Mouse (Mus musculus): ENCODE measurements at regions not wholly inside any gene's neighbourhood (a gene's known extent, or its start where the extent isn't known, plus 50 kb on each side); places are given as distances from the start of the nearest gene placed in this dataset.

DNA sequence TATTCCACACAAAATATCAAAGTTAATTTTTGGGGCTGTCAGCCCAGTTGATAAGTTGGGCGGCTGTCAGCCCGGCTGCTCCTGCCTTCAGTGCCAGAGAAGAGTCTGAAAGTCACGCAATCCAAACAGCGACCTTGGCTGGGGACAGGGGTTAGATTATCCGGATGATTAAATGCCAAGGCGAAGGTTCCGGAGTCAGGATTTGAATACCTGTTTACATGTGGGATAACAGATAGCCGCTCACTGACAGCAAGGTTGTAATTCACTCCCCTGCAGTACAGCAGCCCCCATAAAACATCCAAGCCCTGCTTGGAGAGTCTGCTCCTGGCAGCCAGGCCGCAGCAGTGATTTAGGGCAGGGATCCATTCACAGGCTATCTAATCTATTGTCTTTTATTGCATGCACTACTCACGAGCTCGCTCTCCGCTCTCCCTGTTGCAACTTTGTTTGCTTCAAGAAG lies 388.3 kb downstream of the Gm45692 start:
- peaks cover 9% of the 10 kb centered on the region for H3K4me1 ChIP-seq (ENCODE audit: control insufficient read depth, insufficient read depth, low read length)
- peaks cover 7% of the 10 kb centered on the region; the same call in 1 of the 2 replicates for H3K27me3 ChIP-seq (ENCODE audit: control insufficient read depth, insufficient read depth, low read length)
- H3K27ac ChIP-seq (replicated peaks; ENCODE audit: low read depth, low read length): no peak overlapping the region
- H3K9ac ChIP-seq (ENCODE audit: low read depth, low read length, severe bottlenecking): no peak overlapping the region
- H3K36me3 ChIP-seq (ENCODE audit: control insufficient read depth, insufficient read depth, low read length): no peaks in the 10 kb centered on the region
- no peak overlapping the region for H3K4me3 ChIP-seq (replicated peaks; ENCODE audit: low read length)
- DNase-seq (ENCODE audit: low spot score): no peak
- no peak overlapping the region for H3K4me2 ChIP-seq (replicated peaks; ENCODE audit: low read depth, low read length, severe bottlenecking)
- TF ChIP-seq POLR2A (IDR thresholded peaks at IDR 0.05; ENCODE audit: borderline replicate concordance, extremely low read depth, insufficient read depth, insufficient read length): no peak
- 20% methylated on average over 12 of the region's 12 CpGs for WGBS
- ATAC-seq (ENCODE audit: low FRiP score, low read depth): no peak
- no peaks in the 10 kb centered on the region for H3K9me3 ChIP-seq (ENCODE audit: control insufficient read depth, low read length)

DNA sequence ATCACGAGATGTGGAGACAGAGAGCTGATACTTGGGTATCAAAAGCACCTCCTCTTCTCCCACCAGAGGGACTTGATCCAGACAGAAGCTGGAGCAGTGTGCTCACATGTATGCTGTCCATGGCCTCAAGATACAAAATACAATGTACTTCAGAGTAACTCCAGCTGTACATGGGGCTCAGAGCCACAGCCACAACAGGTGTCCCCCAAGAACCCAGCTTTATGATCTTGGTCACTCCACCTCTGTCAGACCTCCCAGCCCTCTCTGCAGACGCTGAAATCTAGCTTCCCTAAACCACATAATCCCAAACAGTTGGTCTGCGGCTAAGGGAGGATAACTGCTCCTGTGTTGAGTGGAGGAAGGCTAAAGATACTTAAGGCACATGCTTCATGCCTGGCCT lies 389.9 kb downstream of the Gm45692 start:
- Histone ChIP-seq H3K36me3 (ENCODE audit: control insufficient read depth, insufficient read depth, low read length) (no peaks in the 10 kb centered on the region), H3K4me2 (replicated peaks; ENCODE audit: low read depth, low read length, severe bottlenecking) (no peak overlapping the region), H3K9ac (ENCODE audit: low read depth, low read length, severe bottlenecking) (no peak overlapping the region), H3K4me3 (replicated peaks; ENCODE audit: low read length) (no peak overlapping the region), H3K27ac (replicated peaks; ENCODE audit: low read depth, low read length) (no peak overlapping the region), H3K27me3 (ENCODE audit: control insufficient read depth, insufficient read depth, low read length) (peaks cover 7% of the 10 kb centered on the region; the same call in 1 of the 2 replicates), H3K9me3 (ENCODE audit: control insufficient read depth, low read length) (no peaks in the 10 kb centered on the region), H3K4me1 (ENCODE audit: control insufficient read depth, insufficient read depth, low read length) (peaks cover 6% of the 10 kb centered on the region)
- peak; percentile 44 for ATAC-seq (ENCODE audit: low FRiP score, low read depth)
- TF ChIP-seq POLR2A (IDR thresholded peaks at IDR 0.05; ENCODE audit: borderline replicate concordance, extremely low read depth, insufficient read depth, insufficient read length): no peak
- WGBS: 38% methylated on average over 3 of the region's 3 CpGs
- DNase-seq (ENCODE audit: low spot score): no peak

DNA sequence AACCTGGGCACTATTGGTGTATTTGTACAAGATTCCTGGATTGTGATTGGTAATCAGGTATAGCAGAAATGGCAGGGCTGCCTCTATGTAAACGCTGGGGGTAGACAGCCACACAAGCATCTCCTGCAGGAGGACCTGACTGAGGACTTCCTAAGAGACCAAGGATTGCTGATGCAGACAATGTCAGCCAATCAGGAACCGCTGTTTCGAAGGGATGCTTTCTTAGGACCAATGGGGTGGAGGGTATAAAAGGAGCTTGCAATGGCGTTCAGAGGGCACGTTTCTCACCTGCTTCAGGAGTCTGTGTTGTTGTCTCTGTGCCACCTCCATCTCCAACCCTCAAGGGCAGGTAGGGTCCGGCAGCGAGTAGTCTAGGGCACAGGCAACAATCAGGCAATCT lies 393.7 kb downstream of the Gm45692 start:
- no peaks in the 10 kb centered on the region for H3K9me3 ChIP-seq (ENCODE audit: control insufficient read depth, low read length)
- TF ChIP-seq POLR2A (IDR thresholded peaks at IDR 0.05; ENCODE audit: borderline replicate concordance, extremely low read depth, insufficient read depth, insufficient read length): no peak
- H3K36me3 ChIP-seq (ENCODE audit: control insufficient read depth, insufficient read depth, low read length): no peaks in the 10 kb centered on the region
- H3K4me2 ChIP-seq (replicated peaks; ENCODE audit: low read depth, low read length, severe bottlenecking): no peak overlapping the region
- H3K4me1 ChIP-seq (ENCODE audit: control insufficient read depth, insufficient read depth, low read length): no peaks in the 10 kb centered on the region
- ATAC-seq (ENCODE audit: low FRiP score, low read depth): no peak
- WGBS: 82% methylated on average over 7 of the region's 7 CpGs
- no peak overlapping the region for H3K4me3 ChIP-seq (replicated peaks; ENCODE audit: low read length)
- DNase-seq (ENCODE audit: low spot score): no peak
- H3K9ac ChIP-seq (ENCODE audit: low read depth, low read length, severe bottlenecking): no peak overlapping the region
- no peak overlapping the region for H3K27ac ChIP-seq (replicated peaks; ENCODE audit: low read depth, low read length)
- peaks cover 7% of the 10 kb centered on the region; the same call in 1 of the 2 replicates for H3K27me3 ChIP-seq (ENCODE audit: control insufficient read depth, insufficient read depth, low read length)

DNA sequence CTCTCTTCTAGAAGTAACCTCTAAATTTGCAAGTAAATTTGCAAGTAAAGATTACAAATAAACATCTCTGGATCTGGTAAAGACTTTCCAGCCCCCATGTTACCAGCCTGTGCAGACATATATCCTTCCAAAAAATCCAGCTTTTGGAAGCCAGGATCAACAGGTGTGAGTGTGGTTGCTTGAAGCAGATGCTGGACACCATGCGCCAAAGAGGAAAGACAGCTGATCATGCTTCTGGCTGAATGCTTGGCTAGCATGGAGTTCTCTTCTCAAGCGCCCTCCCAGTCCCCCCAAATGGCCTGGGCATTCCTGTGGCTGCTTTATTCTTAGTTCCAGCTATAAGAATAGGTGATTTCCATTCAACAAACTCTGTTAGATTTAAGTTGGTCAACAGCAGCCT lies 404.9 kb downstream of the Gm45692 start:
- H3K9me3 ChIP-seq (ENCODE audit: control insufficient read depth, low read length): no peaks in the 10 kb centered on the region
- no peak for TF ChIP-seq POLR2A (IDR thresholded peaks at IDR 0.05; ENCODE audit: borderline replicate concordance, extremely low read depth, insufficient read depth, insufficient read length)
- no peaks in the 10 kb centered on the region for H3K27me3 ChIP-seq (ENCODE audit: control insufficient read depth, insufficient read depth, low read length)
- 91% methylated on average over 2 of the region's 2 CpGs for WGBS
- DNase-seq (ENCODE audit: low spot score): no peak
- no peak overlapping the region for H3K4me3 ChIP-seq (replicated peaks; ENCODE audit: low read length)
- no peak overlapping the region for H3K27ac ChIP-seq (replicated peaks; ENCODE audit: low read depth, low read length)
- ATAC-seq (ENCODE audit: low FRiP score, low read depth): no peak
- no peaks in the 10 kb centered on the region for H3K36me3 ChIP-seq (ENCODE audit: control insufficient read depth, insufficient read depth, low read length)
- H3K4me2 ChIP-seq (replicated peaks; ENCODE audit: low read depth, low read length, severe bottlenecking): no peak overlapping the region
- H3K4me1 ChIP-seq (ENCODE audit: control insufficient read depth, insufficient read depth, low read length): peaks cover 3% of the 10 kb centered on the region; the same call in 1 of the 2 replicates
- H3K9ac ChIP-seq (ENCODE audit: low read depth, low read length, severe bottlenecking): no peak overlapping the region

DNA sequence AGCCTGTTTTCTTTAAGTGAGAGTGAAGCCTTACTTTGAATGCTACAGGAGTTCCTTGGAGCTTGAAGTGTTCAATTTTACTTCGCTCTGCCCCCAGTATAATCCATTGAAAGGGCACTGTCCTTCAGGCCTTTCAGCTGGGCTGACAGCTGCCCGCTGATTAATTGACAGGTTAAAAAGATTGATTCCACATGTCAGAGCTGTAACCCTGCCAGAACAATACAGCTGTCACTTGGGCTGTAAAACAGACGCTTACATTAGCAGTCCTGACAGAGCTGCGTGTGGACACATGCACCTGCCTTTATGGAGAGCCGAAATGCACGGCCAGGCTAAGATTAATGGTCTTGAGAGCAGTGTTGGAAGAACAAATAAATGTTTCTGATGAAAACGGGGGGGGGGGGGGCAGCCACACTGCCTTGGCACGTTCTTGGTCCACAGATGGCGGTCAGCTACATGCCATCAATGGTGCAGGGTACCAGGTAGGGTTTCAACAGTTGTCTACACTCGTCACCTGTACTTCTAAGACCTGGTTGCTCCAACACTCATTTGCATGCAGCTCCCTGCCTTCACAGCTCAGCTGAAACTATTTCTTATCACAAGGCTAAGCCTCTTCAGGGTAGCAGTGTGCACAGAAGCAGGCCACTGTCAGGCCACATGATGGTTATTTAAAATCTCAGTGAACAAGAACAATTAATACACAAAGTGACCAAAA lies 407.3 kb downstream of the Gm45692 start:
- ATAC-seq (ENCODE audit: low FRiP score, low read depth) (peak; percentile 86), DNase-seq (ENCODE audit: low spot score) (peak; percentile 68)
- no peak overlapping the region for H3K27ac ChIP-seq (replicated peaks; ENCODE audit: low read depth, low read length)
- H3K4me3 ChIP-seq (replicated peaks; ENCODE audit: low read length): no peak overlapping the region
- no peaks in the 10 kb centered on the region for H3K9me3 ChIP-seq (ENCODE audit: control insufficient read depth, low read length)
- H3K36me3 ChIP-seq (ENCODE audit: control insufficient read depth, insufficient read depth, low read length): no peaks in the 10 kb centered on the region
- peaks cover 3% of the 10 kb centered on the region; the same call in 1 of the 2 replicates for H3K4me1 ChIP-seq (ENCODE audit: control insufficient read depth, insufficient read depth, low read length)
- H3K9ac ChIP-seq (ENCODE audit: low read depth, low read length, severe bottlenecking): no peak overlapping the region
- WGBS: 10% methylated on average over 10 of the region's 10 CpGs
- H3K27me3 ChIP-seq (ENCODE audit: control insufficient read depth, insufficient read depth, low read length): no peaks in the 10 kb centered on the region
- no peak for TF ChIP-seq POLR2A (IDR thresholded peaks at IDR 0.05; ENCODE audit: borderline replicate concordance, extremely low read depth, insufficient read depth, insufficient read length)
- no peak overlapping the region for H3K4me2 ChIP-seq (replicated peaks; ENCODE audit: low read depth, low read length, severe bottlenecking)
